Mouse (Mus musculus): Measurements from ENCODE around the gene Mei1. TPM values are rescaled to one million over a fixed set of nuclear protein-coding genes. Genes with fewer than 3 reads are reported as not detected.

The Mei1 gene
- polyA plus RNA-seq, 1 experiment from 2014 or later: 0.05 TPM

DNA sequence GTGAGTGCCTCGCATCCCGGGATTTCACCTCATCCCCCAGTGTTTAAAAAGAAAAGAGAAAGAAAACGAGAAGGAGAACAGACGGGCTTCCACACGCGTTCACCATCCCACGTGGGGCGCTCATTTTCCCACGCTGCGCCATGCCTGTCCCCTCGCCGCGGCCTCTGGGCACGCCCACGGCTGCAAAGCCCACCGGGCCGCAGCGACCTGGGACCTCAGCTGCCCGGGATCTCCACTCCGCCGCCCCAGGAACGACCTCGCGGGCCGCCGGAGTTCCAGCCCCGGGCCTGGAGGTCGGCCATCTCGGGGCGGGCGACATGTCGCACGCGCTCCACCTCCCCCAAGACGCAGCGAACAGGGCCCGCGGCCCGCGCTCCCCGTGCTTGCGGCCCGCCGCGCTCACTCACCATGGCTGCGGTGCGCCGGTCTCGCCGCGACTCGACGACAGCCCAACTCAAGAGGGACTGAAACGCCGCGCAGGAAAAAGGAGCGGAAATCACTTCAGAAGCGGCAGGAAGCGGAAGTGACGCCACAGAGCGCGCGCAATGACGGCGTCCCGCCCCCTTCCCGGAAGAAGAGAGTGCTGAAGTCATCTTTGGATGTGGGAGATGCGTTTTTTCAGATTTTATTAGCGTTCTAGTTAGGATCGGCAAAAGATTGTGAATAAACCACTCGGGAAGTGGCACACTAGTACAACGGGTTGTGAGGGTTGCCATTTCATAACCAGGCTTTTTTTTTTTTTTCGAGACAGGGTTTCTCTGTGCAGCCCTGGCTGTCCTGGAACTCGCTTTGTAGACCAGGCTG lies 22.5 kb upstream of the Mei1 start, which contains the start of gene Snu13:
TSS of gene Snu13 (minus strand) at position 519 of the 804 bp plus-strand sequence.
- Histone ChIP-seq H3K9ac (peak within 1 kb of the TSS; percentile 99), H3K9me3 (no peaks in the 10 kb centered on the region), H3K4me1 (peaks cover 20% of the 10 kb centered on the region), H3K36me3 (peaks cover 14% of the 10 kb centered on the region), H3K4me2 (peak within 1 kb of the TSS; percentile 84), H3K27ac (peak within 1 kb of the TSS; percentile 91), H3K4me3 (peak within 1 kb of the TSS; percentile 99), H3K27me3 (no peaks in the 10 kb centered on the region)
- peak; percentile 70; the same call in 1 of the 2 replicates for ATAC-seq (ENCODE audit: insufficient number of reproducible peaks, low FRiP score, low TSS enrichment, low read depth)
- under 1% methylated on average over 74 of the region's 74 CpGs for WGBS

DNA sequence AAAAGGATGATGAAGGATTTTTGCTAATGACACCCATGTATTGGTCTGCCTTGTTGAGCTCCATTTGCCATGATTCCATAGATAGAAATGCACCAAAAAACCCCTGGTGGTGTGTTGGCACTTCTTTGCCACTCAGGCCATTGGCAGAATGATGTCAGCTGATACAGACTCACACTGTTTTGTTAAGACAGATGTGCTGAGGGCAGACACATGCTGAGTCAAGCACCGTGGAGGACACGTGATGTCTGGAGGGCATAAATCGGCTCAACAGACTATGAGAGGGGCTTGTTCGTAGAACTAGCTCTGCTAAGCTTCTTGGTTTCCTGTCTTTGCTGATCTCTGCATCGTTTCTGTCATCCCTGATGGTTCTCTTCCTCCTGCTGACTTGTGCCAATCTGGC lies 17.3 kb upstream of the Mei1 start:
- no peaks in the 10 kb centered on the region for H3K36me3 ChIP-seq
- no peaks in the 10 kb centered on the region for H3K9me3 ChIP-seq
- WGBS: 49% methylated on average over 5 of the region's 5 CpGs
- H3K4me2 ChIP-seq: no peak overlapping the region
- H3K4me1 ChIP-seq: peaks cover 5% of the 10 kb centered on the region; the same call in 1 of the 2 replicates
- H3K9ac ChIP-seq: no peak overlapping the region
- H3K27me3 ChIP-seq: no peaks in the 10 kb centered on the region
- H3K4me3 ChIP-seq: no peak overlapping the region
- no peak overlapping the region for H3K27ac ChIP-seq
- no peak for ATAC-seq (ENCODE audit: insufficient number of reproducible peaks, low FRiP score, low TSS enrichment, low read depth)

DNA sequence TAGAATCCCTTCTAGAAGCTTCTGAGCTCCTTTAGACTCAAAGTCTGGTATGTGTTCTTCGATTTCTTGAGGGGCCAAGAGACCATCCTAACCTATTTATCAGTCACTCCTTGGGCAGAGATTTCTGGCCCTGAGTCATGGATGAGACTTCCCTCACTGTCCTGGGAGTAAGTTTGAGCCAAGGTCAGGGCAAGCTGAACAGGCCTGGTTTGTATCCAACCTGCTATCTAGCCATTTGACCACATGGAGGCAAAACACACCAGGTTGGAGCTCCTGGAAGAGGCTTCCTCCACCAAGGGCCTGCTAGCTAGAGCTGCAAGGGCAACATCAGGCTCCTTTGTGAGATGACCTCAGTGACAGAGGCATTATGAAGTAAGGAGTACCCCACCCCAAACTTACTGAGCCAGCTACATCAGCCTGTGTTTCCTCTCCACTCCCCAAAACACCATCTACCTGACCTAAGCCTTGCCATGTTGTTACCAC lies 11.0 kb upstream of the Mei1 start, which contains the start of gene 4930407I10Rik:
TSS of gene 4930407I10Rik (plus strand) at position 433 of the 483 bp plus-strand sequence.
- peaks cover 4% of the 10 kb centered on the region for H3K4me1 ChIP-seq
- no peaks in the 10 kb centered on the region for H3K36me3 ChIP-seq
- H3K4me2 ChIP-seq: no peak within 1 kb of the TSS
- no peak within 1 kb of the TSS for H3K9ac ChIP-seq
- H3K27ac ChIP-seq: no peak within 1 kb of the TSS
- no peak within 1 kb of the TSS for H3K4me3 ChIP-seq
- no peaks in the 10 kb centered on the region for H3K9me3 ChIP-seq
- 75% methylated on average over 1 of the region's 1 CpGs for WGBS
- ATAC-seq (ENCODE audit: insufficient number of reproducible peaks, low FRiP score, low TSS enrichment, low read depth): no peak
- 0 out of 2 replicates have a peak, but pooled peaks cover 15% of the 10 kb centered on the region for H3K27me3 ChIP-seq

DNA sequence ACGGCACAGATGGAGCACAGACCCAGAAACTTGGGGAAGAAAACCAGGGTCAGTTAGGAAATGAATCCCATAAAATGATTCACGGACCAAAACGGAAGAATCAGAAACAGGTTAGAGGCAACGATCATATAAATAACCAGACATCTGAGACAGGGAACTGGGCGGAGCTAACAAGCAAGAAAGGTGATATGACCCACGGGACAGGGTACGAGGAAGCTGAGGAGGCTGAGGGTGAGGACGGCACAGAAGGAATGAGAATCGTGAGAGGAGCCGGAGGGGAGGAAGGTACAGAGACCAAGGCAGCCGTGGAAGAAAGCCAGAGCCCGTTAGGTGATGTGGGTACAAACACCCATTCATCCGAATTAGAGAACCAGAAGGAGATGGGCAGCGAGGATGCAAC lies 5.9 kb upstream of the Mei1 start:
- Histone ChIP-seq H3K4me3 (no peak overlapping the region), H3K4me1 (peaks cover 13% of the 10 kb centered on the region), H3K9ac (no peak overlapping the region), H3K4me2 (no peak overlapping the region; the same call in 1 of the 2 replicates), H3K27ac (no peak overlapping the region), H3K9me3 (no peaks in the 10 kb centered on the region), H3K36me3 (no peaks in the 10 kb centered on the region), H3K27me3 (peaks cover 40% of the 10 kb centered on the region)
- no peak for ATAC-seq (ENCODE audit: insufficient number of reproducible peaks, low FRiP score, low TSS enrichment, low read depth)
- WGBS: 37% methylated on average over 14 of the region's 14 CpGs

- WGBS: 16% methylated on average over 7 of the region's 7 CpGs
- H3K9ac ChIP-seq: no peak overlapping the region
Measured at GRCm38 (mm10) chr15:82065511-82065910, 4.3 kb upstream of the Mei1 start.

DNA sequence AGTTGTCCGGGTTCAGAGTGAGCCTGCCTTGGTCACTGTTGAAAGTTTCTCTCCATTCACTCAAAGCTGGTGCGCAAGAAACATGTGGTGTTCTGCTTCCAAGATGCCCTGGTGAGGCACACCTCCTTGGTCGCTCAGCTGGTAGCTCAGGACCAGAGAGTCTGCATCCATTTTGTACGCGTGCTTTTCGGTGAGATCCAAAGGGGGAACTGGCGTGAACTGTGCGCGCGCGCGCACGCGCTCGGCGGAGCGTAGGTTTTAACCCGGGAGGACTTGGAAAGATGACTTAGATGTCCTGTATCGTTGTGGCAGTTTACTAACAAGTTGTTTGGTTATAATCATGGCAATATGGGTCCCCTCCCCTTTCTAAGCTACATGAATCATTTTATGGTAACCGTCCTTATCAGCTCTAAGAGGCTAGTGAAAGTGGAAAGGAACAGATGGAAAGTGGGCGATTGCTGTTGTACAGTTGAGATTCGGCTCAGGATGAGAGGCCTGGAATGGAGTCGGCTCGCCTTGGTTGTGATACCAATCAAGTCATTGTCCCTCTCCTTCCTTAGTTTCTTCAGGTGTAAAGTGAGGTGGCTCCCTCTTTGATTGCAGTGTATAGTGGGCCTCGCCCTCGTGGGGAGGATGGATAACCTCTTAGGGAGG lies 2.1 kb downstream of the Mei1 start:
- 87% methylated on average over 26 of the region's 26 CpGs for WGBS
- Histone ChIP-seq H3K4me3 (no peak overlapping the region), H3K9ac (no peak overlapping the region), H3K27ac (no peak overlapping the region), H3K4me2 (no peak overlapping the region), H3K27me3 (peaks cover 50% of the 10 kb centered on the region), H3K9me3 (no peaks in the 10 kb centered on the region), H3K36me3 (no peaks in the 10 kb centered on the region), H3K4me1 (peaks cover 7% of the 10 kb centered on the region; the same call in 1 of the 2 replicates)
- ATAC-seq (ENCODE audit: insufficient number of reproducible peaks, low FRiP score, low TSS enrichment, low read depth): no peak

More at GRCm38 (mm10) chr15:82065511-82065910, 4.3 kb upstream of the Mei1 start:
- Histone ChIP-seq H3K4me2 (no peak overlapping the region), H3K27me3 (peaks cover 56% of the 10 kb centered on the region), H3K4me1 (peaks cover 20% of the 10 kb centered on the region), H3K9me3 (no peaks in the 10 kb centered on the region), H3K4me3 (no peak overlapping the region), H3K36me3 (no peaks in the 10 kb centered on the region), H3K27ac (no peak overlapping the region)
- ATAC-seq (ENCODE audit: insufficient number of reproducible peaks, low FRiP score, low TSS enrichment, low read depth): no peak

DNA sequence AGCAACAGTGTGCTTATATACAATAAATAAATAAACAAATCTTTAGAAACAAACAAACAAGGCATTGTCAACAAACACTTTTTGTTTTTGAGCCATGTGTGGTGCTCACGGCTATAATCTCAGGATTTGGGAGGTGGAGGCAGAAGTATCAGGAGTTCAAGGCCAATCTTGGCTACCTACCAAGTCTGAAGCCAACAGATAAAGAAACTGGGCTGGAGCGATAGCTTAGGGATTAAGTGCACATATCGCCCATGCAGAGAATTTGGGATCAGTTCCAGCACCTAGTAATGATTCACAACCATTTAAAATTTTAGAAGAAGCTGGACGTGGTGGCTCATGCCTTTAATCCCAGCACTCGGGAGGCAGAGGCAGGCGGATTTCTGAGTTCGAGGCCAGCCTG lies 3.7 kb downstream of the Mei1 start:
- H3K9me3 ChIP-seq: no peaks in the 10 kb centered on the region
- H3K4me1 ChIP-seq: peaks cover 7% of the 10 kb centered on the region; the same call in 1 of the 2 replicates
- 83% methylated on average over 7 of the region's 7 CpGs for WGBS
- H3K27me3 ChIP-seq: peaks cover 41% of the 10 kb centered on the region
- no peak overlapping the region for H3K4me2 ChIP-seq
- no peak overlapping the region for H3K4me3 ChIP-seq
- H3K9ac ChIP-seq: no peak overlapping the region
- H3K27ac ChIP-seq: no peak overlapping the region
- no peak for ATAC-seq (ENCODE audit: insufficient number of reproducible peaks, low FRiP score, low TSS enrichment, low read depth)
- no peaks in the 10 kb centered on the region for H3K36me3 ChIP-seq

GRCm38 (mm10) chr15:82079883-82080282 lies 10.1 kb downstream of the Mei1 start:
- H3K9ac ChIP-seq: no peak overlapping the region
- no peaks in the 10 kb centered on the region for H3K36me3 ChIP-seq
- ATAC-seq (ENCODE audit: insufficient number of reproducible peaks, low FRiP score, low TSS enrichment, low read depth): no peak
- H3K9me3 ChIP-seq: no peaks in the 10 kb centered on the region
- no peaks in the 10 kb centered on the region for H3K27me3 ChIP-seq
- H3K27ac ChIP-seq: no peak overlapping the region
- no peak overlapping the region for H3K4me2 ChIP-seq
- H3K4me1 ChIP-seq: no peaks in the 10 kb centered on the region
- H3K4me3 ChIP-seq: no peak overlapping the region
- 61% methylated on average over 10 of the region's 10 CpGs for WGBS

DNA sequence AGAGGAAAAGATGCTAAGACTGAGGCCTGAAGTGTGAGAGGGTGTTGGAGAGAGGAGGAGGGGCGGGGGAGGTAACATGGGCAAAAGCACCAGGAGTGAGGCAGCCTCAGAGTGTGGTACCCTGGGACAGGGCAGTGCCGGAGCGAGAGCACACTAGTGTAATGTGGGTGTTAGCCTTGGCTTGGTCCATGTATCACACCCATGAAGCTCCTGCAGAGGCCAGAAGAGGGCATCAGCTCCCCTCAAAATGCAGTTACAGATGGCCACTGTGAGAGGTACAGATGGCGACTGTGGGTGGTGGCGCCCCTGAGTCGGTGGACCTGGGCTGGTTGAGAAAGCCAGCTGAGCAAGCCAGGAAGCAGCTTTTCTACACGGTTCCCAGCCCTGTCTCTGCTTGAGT lies 11.4 kb downstream of the Mei1 start:
- 34% methylated on average over 7 of the region's 7 CpGs for WGBS
- no peaks in the 10 kb centered on the region for H3K36me3 ChIP-seq
- no peak overlapping the region for H3K27ac ChIP-seq
- H3K27me3 ChIP-seq: no peaks in the 10 kb centered on the region
- H3K9me3 ChIP-seq: no peaks in the 10 kb centered on the region
- H3K4me2 ChIP-seq: no peak overlapping the region
- no peak overlapping the region for H3K4me3 ChIP-seq
- no peak for ATAC-seq (ENCODE audit: insufficient number of reproducible peaks, low FRiP score, low TSS enrichment, low read depth)
- H3K9ac ChIP-seq: no peak overlapping the region
- no peaks in the 10 kb centered on the region for H3K4me1 ChIP-seq

- no peak overlapping the region for H3K4me2 ChIP-seq
- H3K36me3 ChIP-seq: no peaks in the 10 kb centered on the region
- no peak overlapping the region for H3K27ac ChIP-seq
- H3K4me1 ChIP-seq: no peaks in the 10 kb centered on the region
- H3K9me3 ChIP-seq: no peaks in the 10 kb centered on the region
- WGBS: 82% methylated on average over 9 of the region's 9 CpGs
- H3K27me3 ChIP-seq: 0 out of 2 replicates have a peak, but pooled peaks cover 6% of the 10 kb centered on the region
- no peak overlapping the region for H3K4me3 ChIP-seq
- no peak for ATAC-seq (ENCODE audit: insufficient number of reproducible peaks, low FRiP score, low TSS enrichment, low read depth)
- H3K9ac ChIP-seq: no peak overlapping the region
Measured at GRCm38 (mm10) chr15:82085606-82086005, 15.8 kb downstream of the Mei1 start.

GRCm38 (mm10) chr15:82086131-82086530 lies 16.3 kb downstream of the Mei1 start:
- H3K4me3 ChIP-seq: no peak overlapping the region
- no peak overlapping the region for H3K9ac ChIP-seq
- H3K4me1 ChIP-seq: no peaks in the 10 kb centered on the region
- ATAC-seq (ENCODE audit: insufficient number of reproducible peaks, low FRiP score, low TSS enrichment, low read depth): no peak
- no peak overlapping the region for H3K27ac ChIP-seq
- H3K4me2 ChIP-seq: no peak overlapping the region
- H3K36me3 ChIP-seq: no peaks in the 10 kb centered on the region
- 0 out of 2 replicates have a peak, but pooled peaks cover 6% of the 10 kb centered on the region for H3K27me3 ChIP-seq
- WGBS: 77% methylated on average over 12 of the region's 12 CpGs
- H3K9me3 ChIP-seq: no peaks in the 10 kb centered on the region

- no peaks in the 10 kb centered on the region for H3K9me3 ChIP-seq
- ATAC-seq (ENCODE audit: insufficient number of reproducible peaks, low FRiP score, low TSS enrichment, low read depth): no peak
- no peak overlapping the region for H3K9ac ChIP-seq
- H3K27ac ChIP-seq: no peak overlapping the region
- H3K4me3 ChIP-seq: no peak overlapping the region
- H3K4me2 ChIP-seq: no peak overlapping the region
- 11% methylated on average over 10 of the region's 10 CpGs for WGBS
- H3K27me3 ChIP-seq: 0 out of 2 replicates have a peak, but pooled peaks cover 6% of the 10 kb centered on the region
- H3K36me3 ChIP-seq: no peaks in the 10 kb centered on the region
- H3K4me1 ChIP-seq: no peaks in the 10 kb centered on the region
Measured at GRCm38 (mm10) chr15:82087266-82087665, 17.5 kb downstream of the Mei1 start.

Measured in limb, embryonic 15.5 days (tissue).